Mouse (Mus musculus): ENCODE measurements around the gene Cfap100.

Gene Cfap100

DNA sequence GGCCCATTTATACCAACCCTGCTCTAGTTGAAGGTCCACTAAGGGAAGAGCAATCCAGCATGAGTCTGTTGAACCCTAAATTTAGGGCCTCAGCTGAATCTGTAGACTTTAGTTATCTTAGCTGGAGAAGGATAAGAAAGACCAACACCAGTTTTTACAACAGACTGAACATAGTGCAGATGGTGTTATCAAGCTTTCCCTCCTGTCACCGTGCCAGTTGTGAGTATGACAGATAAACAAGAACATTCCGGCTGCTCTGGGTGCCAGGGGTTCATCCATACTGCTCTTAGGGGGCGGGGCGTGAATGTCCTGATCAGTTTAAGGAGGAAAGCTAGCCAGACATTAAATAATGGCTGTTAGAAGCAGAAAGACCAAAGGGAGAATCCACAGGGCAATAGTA, 54.0 kb downstream of the Cfap100 start:
- peak; percentile 44 for DNase-seq

DNA sequence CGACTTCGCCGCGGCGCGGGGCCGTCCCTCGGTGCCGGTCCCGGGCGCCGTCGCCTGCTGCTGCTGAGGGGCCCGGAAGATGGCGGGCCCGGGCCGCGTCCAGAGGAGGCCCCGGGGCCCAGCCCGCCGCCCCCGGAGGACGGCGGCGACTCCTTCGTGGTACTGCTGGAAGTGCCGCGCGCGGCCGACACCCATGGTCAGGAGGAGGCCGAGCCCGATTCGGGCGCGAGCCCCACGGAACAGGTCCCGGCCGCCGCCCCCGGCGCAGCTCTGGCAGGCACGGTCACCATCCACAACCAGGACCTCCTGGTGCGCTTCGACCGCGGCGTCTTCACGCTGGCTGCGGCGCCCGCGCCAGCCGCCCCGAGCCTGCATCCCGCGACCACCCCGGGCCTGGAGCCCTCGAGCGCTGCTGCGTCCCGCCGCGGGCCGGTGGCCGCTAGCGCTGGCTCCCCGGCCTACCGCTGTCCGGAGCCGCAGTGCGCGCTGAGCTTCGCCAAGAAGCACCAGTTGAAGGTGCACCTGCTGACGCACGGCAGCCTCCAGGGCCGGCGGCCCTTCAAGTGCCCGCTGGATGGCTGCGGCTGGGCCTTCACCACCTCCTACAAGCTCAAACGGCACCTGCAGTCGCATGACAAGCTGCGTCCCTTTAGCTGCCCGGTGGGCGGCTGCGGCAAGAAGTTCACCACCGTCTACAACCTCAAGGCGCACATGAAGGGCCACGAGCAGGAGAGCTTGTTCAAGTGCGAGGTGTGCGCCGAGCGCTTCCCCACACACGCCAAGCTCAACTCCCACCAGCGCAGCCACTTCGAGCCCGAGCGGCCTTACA, 58.7 kb downstream of the Cfap100 start:
- peak; percentile 39 to 61 for DNase-seq

DNA sequence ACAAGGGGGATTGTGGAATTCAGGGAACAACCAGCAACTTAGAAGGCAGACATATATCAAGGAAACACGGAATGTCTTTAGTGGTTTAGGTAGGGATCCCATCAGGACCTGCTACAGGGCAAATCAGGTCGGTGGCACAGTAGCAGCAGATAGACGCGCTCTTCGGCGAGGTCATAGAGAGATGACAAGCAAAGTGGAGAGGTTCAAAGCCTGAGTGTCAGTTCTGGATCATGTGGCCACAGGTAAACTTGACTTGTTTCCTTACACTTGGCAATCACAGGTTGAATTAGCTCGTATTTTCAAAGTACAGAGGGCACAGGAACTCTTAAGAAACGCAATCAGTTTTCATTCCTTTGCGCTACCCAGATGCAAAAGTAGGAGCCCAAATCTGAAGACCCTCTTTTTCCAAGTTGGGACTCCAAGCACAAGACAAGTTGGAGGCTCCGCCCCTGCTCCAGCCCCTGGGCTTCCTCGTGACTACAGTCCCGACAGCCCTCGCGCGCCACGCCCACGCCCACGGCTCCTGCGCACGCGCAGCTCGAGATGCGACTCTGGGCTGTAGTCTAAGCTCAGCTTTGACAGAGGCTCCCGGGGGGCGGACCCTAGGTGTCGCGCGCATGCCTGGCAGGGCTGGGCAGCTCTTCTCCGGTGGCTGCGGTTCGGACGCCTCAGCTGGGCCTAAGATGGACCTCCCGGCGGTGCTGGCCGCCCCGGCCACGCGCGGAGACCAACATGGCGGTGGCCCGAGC, 59.4 kb downstream of the Cfap100 start, which contains the start of gene Zxdc:
Gene Zxdc, plus strand, starts transcription at position 517 of the 749 bp plus-strand sequence.
- DNase-seq, result peak; percentile 100

DNA sequence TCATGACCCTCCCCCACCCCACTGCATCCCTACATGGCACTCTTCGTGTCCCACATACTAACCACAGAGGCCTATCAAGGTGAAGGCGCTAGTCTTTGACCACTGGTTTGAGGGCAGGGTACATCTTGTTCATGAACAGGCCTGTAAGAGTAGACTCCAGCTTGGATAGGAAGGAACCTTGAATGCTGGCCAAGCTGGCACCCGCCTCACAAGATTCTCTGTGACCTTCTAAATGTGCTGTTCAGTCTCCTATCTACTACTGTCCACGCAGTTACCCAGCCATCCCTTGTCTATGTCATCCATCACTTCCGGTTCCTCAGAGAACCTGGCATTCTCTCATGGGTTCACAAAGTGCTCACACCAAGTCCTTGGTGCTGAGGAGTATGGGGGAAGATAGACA, 65.3 kb downstream of the Cfap100 start:
- DNase-seq, result peak in 1 of 2 experiments; percentile 12

DNA sequence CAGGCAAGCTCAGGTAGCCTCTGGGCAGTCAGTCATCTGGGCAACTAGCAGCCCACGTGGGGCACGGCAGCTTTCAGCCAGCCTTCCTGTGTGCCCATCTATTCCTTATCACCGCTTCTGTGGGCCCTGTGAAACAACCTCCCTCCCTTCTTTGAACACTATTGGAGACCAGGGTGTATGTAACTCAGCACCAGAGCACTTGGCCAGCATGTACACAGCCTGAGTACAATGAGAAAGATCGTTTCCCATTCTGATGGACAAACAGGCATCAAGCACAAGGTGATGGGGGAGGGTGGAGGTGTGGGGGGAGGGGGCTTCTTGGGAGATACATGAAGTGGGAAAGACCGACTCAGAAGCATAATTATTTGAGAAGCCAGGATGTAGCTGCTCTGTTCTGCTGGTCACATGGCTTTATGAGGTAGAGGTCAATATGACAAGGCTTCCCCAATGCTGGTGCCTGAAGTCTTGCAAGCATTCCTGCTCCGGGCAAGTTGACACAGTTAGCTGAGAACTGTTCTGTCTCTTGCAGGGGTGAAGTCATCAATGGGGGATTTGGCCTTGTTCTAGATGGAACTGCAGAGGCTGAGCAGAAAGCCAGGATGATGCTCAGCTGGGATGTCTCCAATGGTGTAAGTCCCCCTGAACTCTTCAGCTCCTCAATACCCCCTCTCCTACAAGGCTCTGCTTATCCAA, 67.5 kb downstream of the Cfap100 start:
- DNase-seq, result no peak

DNA sequence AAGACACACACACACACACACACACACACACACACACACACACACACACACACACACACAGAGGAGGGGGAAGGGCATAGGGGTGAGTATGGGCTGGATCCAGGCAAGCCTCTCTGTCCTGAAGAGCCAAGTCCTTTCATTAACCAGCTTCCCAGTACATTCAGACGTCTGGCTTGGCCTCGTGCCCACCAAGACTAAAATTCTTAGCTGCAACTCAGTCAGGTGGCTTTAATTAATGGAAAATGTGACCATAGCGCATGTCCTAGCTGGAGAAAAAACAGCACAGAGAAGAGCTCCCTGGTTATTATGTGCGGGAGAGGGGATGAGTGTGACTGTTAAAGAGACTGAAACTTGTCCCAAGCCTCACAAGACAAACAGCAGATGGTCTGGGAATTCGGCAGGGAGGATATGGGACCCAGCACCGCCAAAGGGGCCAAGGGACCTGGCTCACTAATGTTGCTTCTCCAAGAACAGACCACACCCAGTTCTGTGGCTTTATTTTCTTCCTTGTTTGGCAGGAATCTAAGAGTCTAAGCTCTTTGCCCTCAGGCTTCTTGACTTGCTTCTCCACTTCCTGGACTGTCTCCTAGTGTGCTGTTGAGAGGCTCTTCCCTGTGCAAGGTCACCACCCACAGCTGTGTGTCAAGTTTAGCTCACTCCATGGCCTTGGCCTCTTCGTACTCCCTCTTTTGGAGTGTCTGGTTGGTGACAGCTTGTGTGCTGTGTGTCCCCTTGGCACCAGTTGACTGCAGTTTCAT, 68.4 kb downstream of the Cfap100 start:
- DNase-seq, result peak; percentile 76 to 79

DNA sequence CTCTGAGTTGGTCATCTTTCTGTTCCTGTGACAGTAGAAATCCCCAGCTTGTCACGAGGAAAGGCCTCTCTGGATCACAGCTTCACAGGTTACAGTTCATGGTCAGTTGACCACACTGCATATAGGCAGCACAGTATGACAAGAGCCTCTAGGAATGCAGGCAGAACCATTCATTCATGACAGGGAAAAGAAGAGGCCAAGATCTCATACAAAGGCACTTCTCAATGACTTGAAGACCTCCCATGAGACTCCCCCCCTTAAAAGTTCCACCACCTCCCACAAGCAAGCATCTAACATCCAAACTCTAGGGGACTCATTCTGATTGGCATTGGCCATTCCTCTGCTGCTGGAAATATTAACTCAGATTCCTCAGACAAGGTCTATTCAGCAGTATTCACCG, 69.2 kb downstream of the Cfap100 start:
- no peak for DNase-seq

DNA sequence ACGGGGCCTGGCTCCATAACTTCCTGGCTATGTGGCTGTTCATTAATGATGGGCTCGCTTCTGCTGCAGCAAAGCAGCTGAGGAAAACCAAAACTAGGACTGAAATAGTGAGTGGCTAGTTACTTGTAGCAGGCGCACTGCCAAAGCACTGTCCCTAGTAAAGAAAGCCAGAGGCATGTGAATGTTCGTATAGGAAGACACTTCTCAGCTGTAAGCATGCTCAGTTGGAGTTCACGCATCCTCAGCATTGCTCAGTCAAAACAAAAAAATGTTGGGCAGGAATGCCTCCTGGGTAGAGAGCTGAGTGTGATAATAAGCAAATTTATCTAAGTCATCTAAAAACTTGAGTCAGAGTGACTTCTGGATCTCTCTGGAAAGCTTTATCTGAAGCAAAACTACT, 70.5 kb downstream of the Cfap100 start:
- no peak for DNase-seq

Measured in kidney, postnatal 36 days (tissue).